Mouse (Mus musculus): ENCODE measurements around the gene Epn2. TPM values are rescaled to one million over a fixed set of nuclear protein-coding genes. Genes with fewer than 3 reads are reported as not detected.

Gene Epn2
- polyA plus RNA-seq, 1 experiment from 2014 or later: 24.7 TPM

- H3K36me3 ChIP-seq (ENCODE audit: control insufficient read depth, insufficient read depth, low read length): no peaks in the 10 kb centered on the region
These were observed 14.9 kb downstream of the Epn2 start for GRCm38 (mm10) chr11:61564566-61564965.

GRCm38 (mm10) chr11:61563939-61564338 is 15.5 kb downstream of the Epn2 start:
- no peaks in the 10 kb centered on the region for H3K36me3 ChIP-seq (ENCODE audit: control insufficient read depth, insufficient read depth, low read length)
- no peak overlapping the region for H3K27ac ChIP-seq (replicated peaks; ENCODE audit: low read depth, low read length)
- H3K4me3 ChIP-seq (ENCODE audit: low read depth, low read length): no peak overlapping the region
- 83% methylated on average over 4 of the region's 4 CpGs for WGBS
- DNase-seq (ENCODE audit: low spot score): no peak
- H3K9me3 ChIP-seq (ENCODE audit: control insufficient read depth, low read length): no peaks in the 10 kb centered on the region
- ATAC-seq (ENCODE audit: insufficient number of reproducible peaks, low FRiP score, low TSS enrichment, low read depth): no peak
- H3K4me2 ChIP-seq (ENCODE audit: low read depth, severe bottlenecking): no peak overlapping the region
- no peaks in the 10 kb centered on the region for H3K27me3 ChIP-seq (ENCODE audit: control insufficient read depth, insufficient read depth, low read length)
- H3K9ac ChIP-seq (ENCODE audit: low read length): no peak overlapping the region
- no peaks in the 10 kb centered on the region for H3K4me1 ChIP-seq (ENCODE audit: control insufficient read depth, insufficient read depth, low read length)

More at GRCm38 (mm10) chr11:61564566-61564965, 14.9 kb downstream of the Epn2 start:
- Histone ChIP-seq H3K4me3 (ENCODE audit: low read depth, low read length) (no peak overlapping the region), H3K9me3 (ENCODE audit: control insufficient read depth, low read length) (no peaks in the 10 kb centered on the region), H3K4me2 (ENCODE audit: low read depth, severe bottlenecking) (no peak overlapping the region), H3K27me3 (ENCODE audit: control insufficient read depth, insufficient read depth, low read length) (no peaks in the 10 kb centered on the region), H3K27ac (replicated peaks; ENCODE audit: low read depth, low read length) (no peak overlapping the region), H3K4me1 (ENCODE audit: control insufficient read depth, insufficient read depth, low read length) (no peaks in the 10 kb centered on the region), H3K9ac (ENCODE audit: low read length) (no peak overlapping the region)
- DNase-seq (ENCODE audit: low spot score) (no peak), ATAC-seq (ENCODE audit: insufficient number of reproducible peaks, low FRiP score, low TSS enrichment, low read depth) (no peak)
- WGBS: 93% methylated on average over 2 of the region's 2 CpGs

- Histone ChIP-seq H3K27ac (replicated peaks; ENCODE audit: low read depth, low read length) (no peak overlapping the region), H3K9ac (ENCODE audit: low read length) (no peak overlapping the region), H3K36me3 (ENCODE audit: control insufficient read depth, insufficient read depth, low read length) (no peaks in the 10 kb centered on the region), H3K4me1 (ENCODE audit: control insufficient read depth, insufficient read depth, low read length) (no peaks in the 10 kb centered on the region), H3K27me3 (ENCODE audit: control insufficient read depth, insufficient read depth, low read length) (no peaks in the 10 kb centered on the region), H3K4me2 (ENCODE audit: low read depth, severe bottlenecking) (no peak overlapping the region), H3K9me3 (ENCODE audit: control insufficient read depth, low read length) (no peaks in the 10 kb centered on the region), H3K4me3 (ENCODE audit: low read depth, low read length) (no peak overlapping the region)
- no peak for ATAC-seq (ENCODE audit: insufficient number of reproducible peaks, low FRiP score, low TSS enrichment, low read depth)
- WGBS: 80% methylated on average over 5 of the region's 5 CpGs
- no peak for DNase-seq (ENCODE audit: low spot score)
These were observed 17.1 kb downstream of the Epn2 start for GRCm38 (mm10) chr11:61562421-61562820.

GRCm38 (mm10) chr11:61559572-61559971 is 19.9 kb downstream of the Epn2 start:
- no peak for ATAC-seq (ENCODE audit: insufficient number of reproducible peaks, low FRiP score, low TSS enrichment, low read depth)
- H3K27me3 ChIP-seq (ENCODE audit: control insufficient read depth, insufficient read depth, low read length): no peaks in the 10 kb centered on the region
- no peak overlapping the region for H3K9ac ChIP-seq (ENCODE audit: low read length)
- no peak overlapping the region for H3K4me3 ChIP-seq (ENCODE audit: low read depth, low read length)
- no peak overlapping the region for H3K27ac ChIP-seq (replicated peaks; ENCODE audit: low read depth, low read length)
- H3K9me3 ChIP-seq (ENCODE audit: control insufficient read depth, low read length): no peaks in the 10 kb centered on the region
- no peak for DNase-seq (ENCODE audit: low spot score)
- H3K4me2 ChIP-seq (ENCODE audit: low read depth, severe bottlenecking): no peak overlapping the region
- 90% methylated on average over 5 of the region's 5 CpGs for WGBS
- H3K36me3 ChIP-seq (ENCODE audit: control insufficient read depth, insufficient read depth, low read length): no peaks in the 10 kb centered on the region
- H3K4me1 ChIP-seq (ENCODE audit: control insufficient read depth, insufficient read depth, low read length): no peaks in the 10 kb centered on the region

- Histone ChIP-seq H3K4me2 (ENCODE audit: low read depth, severe bottlenecking) (no peak overlapping the region), H3K27me3 (ENCODE audit: control insufficient read depth, insufficient read depth, low read length) (no peaks in the 10 kb centered on the region), H3K4me3 (ENCODE audit: low read depth, low read length) (no peak overlapping the region), H3K27ac (replicated peaks; ENCODE audit: low read depth, low read length) (no peak overlapping the region), H3K4me1 (ENCODE audit: control insufficient read depth, insufficient read depth, low read length) (no peaks in the 10 kb centered on the region), H3K36me3 (ENCODE audit: control insufficient read depth, insufficient read depth, low read length) (no peaks in the 10 kb centered on the region), H3K9ac (ENCODE audit: low read length) (no peak overlapping the region), H3K9me3 (ENCODE audit: control insufficient read depth, low read length) (no peaks in the 10 kb centered on the region)
- DNase-seq (ENCODE audit: low spot score) (no peak), ATAC-seq (ENCODE audit: insufficient number of reproducible peaks, low FRiP score, low TSS enrichment, low read depth) (no peak)
- 89% methylated on average over 3 of the region's 3 CpGs for WGBS
These were observed 26.3 kb downstream of the Epn2 start for GRCm38 (mm10) chr11:61553015-61553754.

- Histone ChIP-seq H3K27ac (replicated peaks; ENCODE audit: low read depth, low read length) (no peak overlapping the region), H3K36me3 (ENCODE audit: control insufficient read depth, insufficient read depth, low read length) (peaks cover 5% of the 10 kb centered on the region; the same call in 1 of the 2 replicates), H3K4me3 (ENCODE audit: low read depth, low read length) (no peak overlapping the region), H3K27me3 (ENCODE audit: control insufficient read depth, insufficient read depth, low read length) (no peaks in the 10 kb centered on the region), H3K4me1 (ENCODE audit: control insufficient read depth, insufficient read depth, low read length) (no peaks in the 10 kb centered on the region), H3K4me2 (ENCODE audit: low read depth, severe bottlenecking) (no peak overlapping the region), H3K9me3 (ENCODE audit: control insufficient read depth, low read length) (no peaks in the 10 kb centered on the region), H3K9ac (ENCODE audit: low read length) (no peak overlapping the region)
- ATAC-seq (ENCODE audit: insufficient number of reproducible peaks, low FRiP score, low TSS enrichment, low read depth): no peak
- DNase-seq (ENCODE audit: low spot score): no peak
These were observed 28.9 kb downstream of the Epn2 start for GRCm38 (mm10) chr11:61550631-61551030.

- DNase-seq (ENCODE audit: low spot score) (no peak), ATAC-seq (ENCODE audit: insufficient number of reproducible peaks, low FRiP score, low TSS enrichment, low read depth) (no peak)
- Histone ChIP-seq H3K9ac (ENCODE audit: low read length) (no peak overlapping the region), H3K4me1 (ENCODE audit: control insufficient read depth, insufficient read depth, low read length) (no peaks in the 10 kb centered on the region), H3K4me2 (ENCODE audit: low read depth, severe bottlenecking) (no peak overlapping the region), H3K36me3 (ENCODE audit: control insufficient read depth, insufficient read depth, low read length) (peaks cover 5% of the 10 kb centered on the region; the same call in 1 of the 2 replicates), H3K27ac (replicated peaks; ENCODE audit: low read depth, low read length) (no peak overlapping the region), H3K9me3 (ENCODE audit: control insufficient read depth, low read length) (no peaks in the 10 kb centered on the region), H3K4me3 (ENCODE audit: low read depth, low read length) (no peak overlapping the region), H3K27me3 (ENCODE audit: control insufficient read depth, insufficient read depth, low read length) (no peaks in the 10 kb centered on the region)
- 95% methylated on average over 4 of the region's 4 CpGs for WGBS
These were observed 31.8 kb downstream of the Epn2 start for GRCm38 (mm10) chr11:61547710-61548109.

- Histone ChIP-seq H3K27ac (replicated peaks; ENCODE audit: low read depth, low read length) (no peak overlapping the region), H3K4me3 (ENCODE audit: low read depth, low read length) (no peak overlapping the region)
- WGBS: 89% methylated on average over 10 of the region's 10 CpGs
These were observed 33.0 kb downstream of the Epn2 start for GRCm38 (mm10) chr11:61546452-61546851.

GRCm38 (mm10) chr11:61545586-61545985 is 33.9 kb downstream of the Epn2 start:
- Histone ChIP-seq H3K36me3 (ENCODE audit: control insufficient read depth, insufficient read depth, low read length) (peaks cover 5% of the 10 kb centered on the region; the same call in 1 of the 2 replicates), H3K27ac (replicated peaks; ENCODE audit: low read depth, low read length) (no peak overlapping the region), H3K4me1 (ENCODE audit: control insufficient read depth, insufficient read depth, low read length) (no peaks in the 10 kb centered on the region), H3K9me3 (ENCODE audit: control insufficient read depth, low read length) (no peaks in the 10 kb centered on the region), H3K4me2 (ENCODE audit: low read depth, severe bottlenecking) (no peak overlapping the region), H3K27me3 (ENCODE audit: control insufficient read depth, insufficient read depth, low read length) (no peaks in the 10 kb centered on the region), H3K9ac (ENCODE audit: low read length) (no peak overlapping the region), H3K4me3 (ENCODE audit: low read depth, low read length) (no peak overlapping the region)
- DNase-seq (ENCODE audit: low spot score) (no peak), ATAC-seq (ENCODE audit: insufficient number of reproducible peaks, low FRiP score, low TSS enrichment, low read depth) (no peak)
- WGBS: 91% methylated on average over 2 of the region's 2 CpGs

More at GRCm38 (mm10) chr11:61546452-61546851, 33.0 kb downstream of the Epn2 start:
- Histone ChIP-seq H3K9me3 (ENCODE audit: control insufficient read depth, low read length) (no peaks in the 10 kb centered on the region), H3K4me1 (ENCODE audit: control insufficient read depth, insufficient read depth, low read length) (no peaks in the 10 kb centered on the region), H3K27me3 (ENCODE audit: control insufficient read depth, insufficient read depth, low read length) (no peaks in the 10 kb centered on the region), H3K9ac (ENCODE audit: low read length) (no peak overlapping the region), H3K36me3 (ENCODE audit: control insufficient read depth, insufficient read depth, low read length) (peaks cover 5% of the 10 kb centered on the region; the same call in 1 of the 2 replicates), H3K4me2 (ENCODE audit: low read depth, severe bottlenecking) (no peak overlapping the region)
- ATAC-seq (ENCODE audit: insufficient number of reproducible peaks, low FRiP score, low TSS enrichment, low read depth) (no peak), DNase-seq (ENCODE audit: low spot score) (no peak)
